28 mouse cellular contexts compared by ENCODE assay signal in the genomic region with DNA sequence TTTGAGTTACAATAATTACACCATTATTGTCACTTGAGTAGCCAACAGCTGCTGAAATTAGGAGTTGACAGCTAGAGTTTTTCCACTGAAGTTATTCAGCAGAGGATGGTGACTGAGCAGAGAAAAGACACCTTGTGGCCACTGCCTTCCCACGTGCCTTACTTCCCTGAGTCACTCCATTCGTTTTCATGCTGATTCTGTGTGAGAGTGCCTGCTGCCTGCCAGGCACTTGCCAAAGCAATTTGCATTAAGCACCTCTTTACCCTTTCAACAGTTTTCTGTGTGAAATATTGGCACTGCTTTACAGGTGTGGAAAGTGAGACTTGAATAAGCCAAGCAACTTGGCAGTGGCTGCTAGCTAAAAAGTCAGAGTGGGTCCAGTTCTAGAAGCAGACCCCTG. TPM values are rescaled to one million over a fixed set of nuclear protein-coding genes. Genes with fewer than 3 reads are reported as not detected.
"Had no signal": no experiment of that assay in that cellular context is flagged by ENCODE, and none has a peak within 500 bp of the region (broad histone marks: within the 10 kb centered on the region; RNA-seq: fewer than 3 reads in every experiment).

No protein-coding gene starts in this region.

- DNase-seq: kidney, adult 18-20 months; kidney, adult 9 months; kidney, postnatal 25 days; layer of hippocampus, adult 9-11 months; liver, embryonic 13.5 days; right cerebral cortex, adult 18-20 months; right cerebral cortex, postnatal 14 days; spleen, adult 18-20 months; thymus, postnatal 25 days had no signal

- H3K4me3 ChIP-seq: layer of hippocampus, adult 2 months; left cerebral cortex, adult 2 months; liver, embryonic 13.5 days; lung, embryonic 15.5 days; midbrain, embryonic 12.5 days; midbrain, embryonic 15.5 days; neural tube, embryonic 12.5 days; neural tube, embryonic 15.5 days; stomach, embryonic 15.5 days had no signal

- H3K9me3 ChIP-seq: liver, embryonic 13.5 days; lung, embryonic 15.5 days; midbrain, embryonic 12.5 days; midbrain, embryonic 15.5 days; neural tube, embryonic 12.5 days; neural tube, embryonic 15.5 days; stomach, embryonic 15.5 days had no signal

- H3K27ac ChIP-seq: kidney, postnatal 0 days; layer of hippocampus, adult 2 months; left cerebral cortex, adult 2 months; liver, embryonic 13.5 days; lung, embryonic 15.5 days; macrophage; midbrain, embryonic 12.5 days; midbrain, embryonic 15.5 days; neural tube, embryonic 12.5 days; neural tube, embryonic 15.5 days; stomach, embryonic 15.5 days had no signal

- H3K36me3 ChIP-seq: midbrain, embryonic 15.5 days had no signal

- ATAC-seq: intestine, embryonic 16.5 days; midbrain, embryonic 15.5 days had no signal

- H3K27me3 ChIP-seq: liver, embryonic 13.5 days; lung, embryonic 15.5 days; midbrain, embryonic 12.5 days; midbrain, embryonic 15.5 days; neural tube, embryonic 12.5 days; neural tube, embryonic 15.5 days; stomach, embryonic 15.5 days had no signal

- H3K4me2 ChIP-seq: liver, embryonic 13.5 days; lung, embryonic 15.5 days; midbrain, embryonic 12.5 days; midbrain, embryonic 15.5 days; neural tube, embryonic 12.5 days; neural tube, embryonic 15.5 days; stomach, embryonic 15.5 days had no signal

- H3K4me1 ChIP-seq: liver, embryonic 13.5 days; lung, embryonic 15.5 days; midbrain, embryonic 12.5 days; midbrain, embryonic 15.5 days; neural tube, embryonic 12.5 days; neural tube, embryonic 15.5 days; stomach, embryonic 15.5 days had no signal

- H3K9ac ChIP-seq: liver, embryonic 13.5 days; lung, embryonic 15.5 days; midbrain, embryonic 12.5 days; midbrain, embryonic 15.5 days; neural tube, embryonic 12.5 days; neural tube, embryonic 15.5 days; stomach, embryonic 15.5 days had no signal

RNA-seq across cellular contexts. Expression of gene Gpr83, which starts 32.1 kb away (rescaled TPM):
- total RNA-seq: liver, adult 2 months; megakaryocyte, adult 5-6 weeks had no signal
- polyA plus RNA-seq: liver, adult 2 months had no signal

RNA-seq across cellular contexts. Expression of gene 1700012B09Rik, which starts 57.0 kb away (rescaled TPM):
- total RNA-seq: left cerebral cortex, adult 2 months; left cerebral cortex, postnatal 10 days; left cerebral cortex, postnatal 36 days; liver, adult 2 months had no signal
- polyA plus RNA-seq: intestine, embryonic 16.5 days; kidney, postnatal 0 days; large intestine, adult 2 months; limb, embryonic 11.5 days; limb, embryonic 14.5 days; liver, adult 2 months; liver, embryonic 13.5 days; liver, embryonic 16.5 days; macrophage; neural tube, embryonic 12.5 days; stomach, embryonic 15.5 days had no signal
